Mouse (Mus musculus): ENCODE measurements around the gene Gm49354.
A peak's percentile ranks its signal among the peaks of the same experiment; 100 is the strongest.
"Not testable (repeated sequence)": the region's sequence is repeated elsewhere in the genome, so short reads cannot be mapped to it uniquely, and the experiment has no call there.

Gm49354 gene

DNA sequence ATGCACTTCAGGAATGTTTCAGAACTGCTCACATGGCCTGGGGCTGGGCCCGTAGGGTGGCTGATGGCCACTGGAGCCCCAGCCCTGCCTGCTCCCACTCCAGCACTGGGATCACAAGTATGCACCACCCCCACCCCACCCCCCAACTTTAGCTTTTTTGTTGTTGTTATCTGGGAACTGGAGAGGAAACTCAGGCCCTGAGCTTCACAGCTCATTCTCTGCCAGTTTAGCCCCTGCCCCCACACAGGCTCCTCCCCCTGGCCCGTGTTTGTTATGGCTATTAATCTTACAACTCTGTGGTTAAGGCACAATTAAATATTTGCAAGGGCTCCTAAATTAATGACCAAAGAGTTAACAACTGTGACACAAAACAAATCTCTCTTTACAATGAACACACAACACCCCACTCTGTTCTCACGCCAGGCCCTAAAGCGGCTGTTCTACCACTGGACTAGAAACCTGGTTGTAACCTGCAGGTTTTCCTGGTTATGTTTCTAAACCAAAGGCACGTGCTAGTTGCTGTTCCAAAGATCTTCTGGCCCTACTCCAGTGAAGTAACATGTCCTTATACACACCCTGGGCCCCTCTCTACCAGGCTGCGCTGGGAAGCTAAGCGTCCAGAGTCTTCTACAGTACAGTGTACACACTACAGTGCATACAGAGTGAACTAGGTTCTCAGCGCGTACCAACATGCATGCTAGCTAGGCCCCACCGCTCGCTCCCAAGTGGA, 15.1 kb downstream of the Gm49354 start:
- peak; percentile 14 to 27 for DNase-seq

DNA sequence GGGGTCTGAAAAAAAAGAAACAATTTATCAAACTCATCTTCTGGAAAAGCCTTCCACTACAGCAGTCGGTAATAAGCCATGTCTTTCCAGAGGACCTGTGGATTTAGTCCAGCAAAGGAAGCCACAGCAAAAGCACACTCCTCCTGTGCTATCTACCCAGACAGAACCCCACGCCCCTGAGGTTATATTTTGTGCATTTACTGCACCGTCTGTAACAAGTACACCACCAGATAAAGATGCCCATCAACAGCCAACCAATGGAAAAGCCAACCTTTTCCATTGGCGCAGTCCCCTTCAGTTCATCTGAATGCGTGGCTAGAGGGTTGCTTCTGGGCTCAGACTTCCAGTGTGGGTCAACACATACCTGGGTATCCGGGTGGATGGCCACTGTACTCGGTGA, 19.3 kb downstream of the Gm49354 start:
- no peak for DNase-seq

DNA sequence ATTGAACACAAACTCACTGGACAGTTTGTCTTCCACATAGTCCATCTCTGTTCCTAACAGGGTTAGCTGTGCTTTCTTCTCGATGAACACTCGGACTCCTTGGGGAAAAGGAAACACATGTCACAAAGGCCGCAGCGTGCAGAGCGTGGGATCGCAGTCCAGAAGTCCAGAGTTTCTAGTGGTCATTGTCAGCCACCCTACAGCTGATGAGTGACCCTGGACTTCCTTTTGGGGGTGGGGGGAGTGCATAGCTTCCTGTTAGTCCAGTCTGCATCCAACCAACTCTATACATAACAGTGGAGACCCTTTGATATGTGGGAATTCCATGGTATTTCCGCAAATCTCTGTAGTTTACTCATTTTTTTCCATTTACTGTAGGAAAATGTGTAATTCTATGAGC, 25.1 kb downstream of the Gm49354 start:
- no peak for DNase-seq

DNA sequence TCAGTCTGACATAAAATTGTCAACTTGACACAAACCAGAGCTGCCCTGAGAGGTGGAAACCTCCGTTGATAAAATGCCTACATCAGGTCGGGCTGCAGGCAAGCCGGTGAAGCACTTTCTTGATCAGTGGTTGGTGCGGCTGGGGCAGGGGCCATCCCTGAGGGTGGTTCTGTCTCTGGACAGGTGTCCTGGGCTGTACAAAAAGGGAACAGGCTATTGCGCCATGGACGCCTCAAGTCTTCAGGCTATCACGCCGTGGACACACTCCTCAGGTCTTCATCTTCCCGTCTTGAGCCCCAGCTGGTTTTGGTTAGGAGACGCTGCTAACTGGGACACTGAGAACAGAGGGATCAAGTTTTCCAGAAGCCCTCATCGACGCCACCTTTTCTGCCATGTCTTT, 31.7 kb downstream of the Gm49354 start:
- no peak for DNase-seq

DNA sequence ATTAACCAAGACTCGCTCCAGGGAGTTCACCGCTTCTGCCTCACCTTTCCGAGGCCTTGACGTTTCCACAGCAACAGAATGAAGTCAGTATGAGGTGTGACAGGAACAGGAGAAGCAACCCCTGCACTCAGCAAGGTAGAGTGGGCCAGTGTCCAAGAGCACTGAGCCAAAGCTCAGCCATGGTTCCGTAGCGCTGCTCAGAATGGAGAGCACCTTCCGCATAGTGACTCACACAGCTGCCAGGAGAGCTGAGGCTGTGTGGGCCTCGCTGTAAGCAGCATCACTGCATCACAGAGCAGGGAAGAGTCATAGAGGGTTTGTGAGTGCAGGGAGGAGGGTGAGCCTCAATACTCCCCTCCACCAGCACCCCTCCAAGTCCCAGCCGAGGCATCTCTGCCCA, 35.3 kb downstream of the Gm49354 start, which contains the start of gene 1700014D04Rik:
Gene 1700014D04Rik (minus strand): TSS at position 42 of the 400 bp plus-strand sequence.
- DNase-seq: no peak

DNA sequence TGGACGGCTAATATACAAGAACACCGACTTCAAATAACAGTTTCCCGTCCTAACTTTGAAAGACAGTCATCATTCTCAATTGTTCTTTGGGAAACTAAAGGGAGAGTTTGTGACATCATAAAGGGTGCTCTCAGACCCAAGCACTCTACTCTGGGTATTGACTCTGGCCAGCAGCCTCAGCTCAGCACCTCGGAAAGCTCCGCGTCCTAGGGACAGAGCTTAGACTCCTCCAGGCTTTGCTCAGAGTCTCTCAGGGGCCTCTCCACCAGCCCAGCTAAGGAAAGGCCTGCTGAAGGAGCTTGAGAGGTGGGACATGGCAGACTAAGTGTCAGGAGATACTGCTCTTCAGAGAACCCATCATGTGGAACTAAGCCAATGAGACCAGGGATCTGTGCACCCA, 35.9 kb downstream of the Gm49354 start:
- DNase-seq: no peak

DNA sequence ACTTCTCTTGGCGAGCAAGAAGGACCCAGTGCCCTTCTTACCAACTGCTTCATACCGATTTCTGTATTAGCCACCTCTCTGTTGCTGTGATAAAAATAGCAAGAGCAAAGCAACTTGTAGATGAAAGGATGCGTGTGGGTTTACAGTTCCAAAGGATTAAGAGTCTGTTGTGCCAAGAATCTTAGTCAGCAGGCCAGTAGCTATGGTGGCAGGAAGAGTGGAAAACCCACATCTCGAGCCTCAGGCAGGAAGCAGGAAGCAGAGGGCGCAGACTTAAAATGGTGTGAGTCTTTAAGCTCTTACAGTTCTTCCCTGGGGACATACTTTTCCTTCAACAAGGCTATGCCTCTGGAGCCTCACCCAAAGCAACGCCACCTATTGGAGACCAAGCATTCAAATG, 36.6 kb downstream of the Gm49354 start:
- no peak for DNase-seq

DNA sequence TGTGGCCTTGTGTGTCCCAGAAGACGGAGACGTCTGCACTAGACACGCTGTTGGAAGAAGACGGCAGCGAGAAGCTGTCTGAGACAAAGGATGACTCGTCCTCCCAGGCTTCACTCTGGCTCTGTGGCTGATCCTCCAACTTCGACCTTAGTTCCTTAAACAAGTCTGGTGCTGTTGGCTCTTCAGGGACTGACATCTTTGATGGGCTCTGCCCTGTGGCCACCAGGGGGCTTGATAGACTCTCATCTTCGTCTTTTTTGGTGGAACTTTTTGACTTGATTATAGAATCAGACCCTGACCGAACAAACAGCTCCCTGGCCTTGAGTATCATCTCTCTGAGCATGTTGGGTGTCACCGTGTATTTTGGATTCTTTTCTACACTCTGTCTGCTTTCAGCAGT, 40.3 kb downstream of the Gm49354 start:
- no peak for DNase-seq

DNA sequence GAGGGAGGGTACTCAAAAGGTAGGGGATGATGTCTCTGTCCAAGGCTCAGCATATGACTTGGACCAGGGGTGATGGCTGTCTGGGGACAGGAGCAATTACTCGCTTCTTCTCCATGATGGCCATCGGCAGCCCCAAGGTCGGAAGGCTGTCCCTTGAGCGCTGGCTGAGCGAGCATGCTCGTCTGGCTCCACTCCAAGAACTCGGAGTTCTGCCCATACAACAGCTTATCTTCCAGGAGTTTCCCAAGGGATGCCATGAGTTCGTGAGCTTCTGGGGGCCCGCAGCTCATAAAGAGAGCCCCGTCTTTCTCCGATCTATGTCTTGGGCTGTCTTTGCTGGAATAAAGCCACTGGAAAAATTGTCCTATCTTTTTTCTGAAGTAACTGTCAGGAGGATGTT, 40.9 kb downstream of the Gm49354 start:
- no peak for DNase-seq

DNA sequence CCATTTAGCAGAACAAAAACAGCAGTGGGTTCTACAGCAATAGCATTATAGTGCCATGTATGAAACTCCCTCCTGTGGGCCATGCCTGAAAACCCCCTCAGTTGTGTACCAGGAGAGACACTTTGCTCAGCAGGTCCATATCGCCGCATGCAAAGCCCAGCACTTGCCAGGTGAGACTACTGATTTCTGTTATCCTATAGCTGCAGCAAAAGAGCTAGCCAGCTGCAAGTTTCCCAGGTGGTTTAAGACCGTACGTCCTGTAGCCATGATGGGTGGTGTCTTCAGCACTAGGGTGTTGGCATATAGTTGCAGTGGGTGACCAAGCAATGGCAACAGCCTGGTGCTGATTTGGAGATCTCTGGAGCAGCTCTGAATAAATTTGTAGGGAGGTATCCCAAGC, 42.6 kb downstream of the Gm49354 start:
- no peak for DNase-seq

DNA sequence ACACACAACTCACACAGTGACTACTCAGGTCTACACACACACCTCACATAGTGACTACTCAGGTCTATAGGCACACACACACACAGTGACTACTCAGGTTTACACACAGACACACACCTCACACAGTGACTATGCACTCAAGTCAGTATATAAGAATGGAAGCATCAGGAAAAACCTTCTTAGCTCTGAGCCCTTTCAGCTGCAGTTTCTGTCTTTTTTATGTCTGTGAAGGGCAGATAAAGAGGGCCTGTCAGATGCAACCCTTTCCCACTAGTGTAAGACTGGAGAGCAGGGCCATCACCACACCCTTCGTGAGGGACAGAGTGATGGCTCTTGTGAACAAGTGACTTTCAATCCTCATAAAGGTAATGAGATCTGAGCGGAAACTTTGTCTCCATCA, 43.6 kb downstream of the Gm49354 start:
- DNase-seq: no peak

DNA sequence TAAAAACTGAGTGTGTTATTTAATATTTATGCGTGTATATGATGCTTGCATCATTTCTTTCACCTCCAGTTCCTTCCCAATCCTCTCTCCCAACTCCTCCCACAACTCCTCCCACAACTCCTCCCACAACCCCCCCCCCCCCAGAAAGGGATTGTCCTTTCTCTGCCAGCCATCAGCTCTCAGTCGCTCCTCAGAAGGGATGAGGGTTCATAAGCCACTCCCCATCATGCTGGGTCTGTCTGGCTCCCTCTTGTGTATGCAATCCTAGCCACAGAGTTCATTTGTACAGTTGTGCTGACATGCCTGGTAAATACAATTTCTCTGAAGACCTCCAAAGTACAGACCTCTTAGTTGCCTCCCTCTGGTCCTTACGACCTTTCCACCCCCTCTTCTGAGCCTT, 46.9 kb downstream of the Gm49354 start:
- no peak for DNase-seq

DNA sequence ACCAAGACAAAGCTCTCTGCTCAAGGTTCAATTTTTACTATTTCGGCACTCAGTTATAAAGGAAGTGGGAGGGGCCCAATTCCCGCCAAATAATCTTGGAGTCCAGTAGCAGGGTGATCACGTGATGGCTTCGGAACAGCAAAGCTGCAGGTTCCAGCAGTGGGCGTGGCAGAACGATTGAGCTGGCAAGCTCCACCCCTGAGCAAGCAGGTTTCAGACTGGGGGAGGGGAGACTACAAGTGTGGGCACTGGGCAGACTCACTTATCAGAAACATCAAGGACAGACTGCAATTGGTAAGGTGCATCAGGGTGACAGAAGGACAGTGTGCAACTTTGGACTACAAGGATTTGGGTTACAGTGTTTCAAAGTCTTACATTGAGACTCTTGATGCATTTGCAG, 47.7 kb downstream of the Gm49354 start:
- DNase-seq: peak in 1 of 2 experiments; percentile 26

DNA sequence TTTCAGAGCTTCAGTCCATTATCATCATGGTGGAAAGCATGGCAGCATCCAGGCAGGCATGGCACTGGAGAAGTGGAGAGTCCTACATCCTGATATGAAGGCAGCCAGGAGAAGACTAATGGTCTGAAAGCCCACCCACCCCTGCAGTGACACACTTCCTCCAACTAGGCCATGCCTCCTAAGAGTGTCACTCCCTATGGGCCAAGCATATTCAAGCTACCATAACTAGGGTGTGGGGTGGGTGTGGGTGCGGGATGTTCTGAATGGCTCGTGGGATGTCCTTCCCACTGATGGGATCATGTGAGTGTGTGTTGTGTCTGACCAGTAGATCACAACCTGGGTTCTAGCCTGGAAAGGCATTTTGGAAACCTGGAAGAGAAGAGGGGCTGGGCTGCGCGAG, 48.1 kb downstream of the Gm49354 start:
- DNase-seq: no peak

DNA sequence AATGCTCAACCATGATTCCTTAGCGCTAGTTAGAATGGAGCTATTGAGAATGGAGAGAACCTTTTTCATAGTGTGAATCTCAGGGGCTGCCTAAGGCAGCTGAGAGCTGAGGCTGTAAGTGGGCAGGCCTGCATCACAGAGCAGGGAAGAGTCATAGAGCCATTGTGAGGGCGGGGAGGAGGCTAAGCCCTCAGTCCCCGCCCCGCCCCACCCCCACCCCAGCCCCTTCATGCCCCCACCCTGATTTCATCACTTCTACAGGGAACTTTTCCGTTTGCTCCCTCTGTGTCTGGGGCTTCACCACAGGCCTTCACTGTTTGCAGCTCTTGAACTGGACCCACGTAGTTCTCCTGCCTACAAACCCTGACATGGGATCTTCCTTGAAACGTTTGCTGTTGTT, 50.4 kb downstream of the Gm49354 start, which contains the start of gene Spata31d1d:
Gene Spata31d1d (minus strand): TSS at position 101 of the 400 bp plus-strand sequence.
- no peak for DNase-seq

DNA sequence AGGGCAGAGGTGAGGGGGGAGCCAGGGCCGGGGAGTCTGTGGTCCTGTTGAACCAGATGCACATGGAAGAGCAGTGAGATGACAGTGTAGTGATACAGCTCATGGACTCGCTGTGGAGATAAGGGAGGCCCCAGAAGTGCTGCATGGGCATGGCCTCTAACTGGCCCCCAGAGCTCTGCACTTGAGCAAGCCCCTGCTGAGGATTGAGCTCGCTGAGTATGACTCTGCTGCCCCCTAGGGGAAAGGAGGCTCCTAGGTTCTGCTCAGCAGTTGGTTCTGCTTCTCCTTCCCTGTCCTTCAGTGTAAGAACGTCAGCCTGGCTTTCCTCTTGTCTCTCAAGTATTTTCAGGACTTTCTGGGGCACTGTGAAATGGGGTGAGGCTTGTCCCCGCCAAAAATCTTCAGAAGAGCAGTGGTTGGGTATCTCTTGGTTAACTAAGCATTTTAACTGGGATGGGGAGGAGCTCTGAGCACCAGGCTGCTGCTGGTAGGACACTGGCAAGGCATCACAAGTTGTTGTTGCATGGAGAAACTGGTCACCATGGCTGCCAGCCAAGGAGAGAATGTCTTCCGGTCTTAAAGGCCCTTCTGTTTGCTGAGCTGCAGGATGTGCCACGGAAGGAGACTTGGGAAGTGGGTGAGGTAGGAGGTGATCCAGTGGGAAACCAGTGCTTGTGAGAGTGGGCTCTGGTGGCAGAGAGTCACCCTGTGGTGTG, 53.5 kb downstream of the Gm49354 start:
- DNase-seq: peak; percentile 69 to 78

DNA sequence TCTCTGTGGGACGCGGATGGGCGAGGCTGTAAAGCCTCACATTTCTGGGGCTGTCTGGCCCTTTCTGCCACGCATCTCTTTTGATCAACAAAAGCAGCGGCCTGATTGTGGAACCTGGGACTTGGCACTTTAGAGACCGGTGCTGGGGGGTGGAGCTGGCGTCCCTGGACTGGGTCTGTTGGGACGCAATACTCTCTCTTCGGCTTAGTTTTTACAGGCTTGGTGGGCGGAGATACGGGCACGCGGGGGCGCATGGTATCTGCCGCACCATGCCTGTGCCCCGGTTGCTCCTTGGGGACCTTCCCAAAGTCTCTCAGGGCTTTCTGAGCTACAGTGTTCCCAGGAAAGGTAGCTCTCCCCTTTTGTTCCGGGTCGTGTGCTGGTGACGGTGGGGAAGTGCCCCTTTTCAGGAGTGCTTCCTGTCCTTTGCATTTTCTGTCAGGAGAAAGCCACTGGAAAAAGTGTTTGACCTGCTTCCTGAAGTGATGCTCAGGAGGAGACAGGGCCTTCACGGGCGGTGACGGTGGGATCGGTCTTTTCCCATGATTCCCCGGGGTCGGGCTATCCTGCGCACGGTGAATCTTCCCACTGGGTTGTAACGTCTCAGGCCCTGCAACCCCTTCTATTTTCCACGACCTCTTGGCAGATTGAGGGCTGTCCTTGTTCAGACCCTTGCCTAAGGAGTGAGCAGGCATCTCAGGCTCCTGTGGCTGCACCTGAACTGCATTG, 55.7 kb downstream of the Gm49354 start:
- DNase-seq: no peak

DNA sequence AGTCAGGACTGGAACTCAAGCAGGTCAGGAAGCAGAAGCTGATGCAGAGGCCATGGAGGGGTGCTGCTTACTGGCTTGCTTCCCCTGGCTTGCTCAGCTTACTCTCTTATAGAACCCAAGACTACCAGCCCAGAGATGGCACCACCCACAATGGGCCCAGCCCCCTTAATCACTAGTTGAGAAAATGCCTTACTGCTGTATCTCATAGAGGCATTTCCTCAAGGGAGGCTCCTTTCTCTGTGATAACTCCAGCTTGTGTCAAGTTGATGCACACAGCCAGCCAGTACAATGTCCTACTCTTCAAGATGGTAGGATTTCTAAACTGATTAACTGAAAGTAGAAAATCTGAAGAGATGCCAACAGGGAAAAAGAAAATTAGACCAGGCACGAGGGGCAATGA, 60.0 kb downstream of the Gm49354 start:
- DNase-seq: not testable (repeated sequence)

DNA sequence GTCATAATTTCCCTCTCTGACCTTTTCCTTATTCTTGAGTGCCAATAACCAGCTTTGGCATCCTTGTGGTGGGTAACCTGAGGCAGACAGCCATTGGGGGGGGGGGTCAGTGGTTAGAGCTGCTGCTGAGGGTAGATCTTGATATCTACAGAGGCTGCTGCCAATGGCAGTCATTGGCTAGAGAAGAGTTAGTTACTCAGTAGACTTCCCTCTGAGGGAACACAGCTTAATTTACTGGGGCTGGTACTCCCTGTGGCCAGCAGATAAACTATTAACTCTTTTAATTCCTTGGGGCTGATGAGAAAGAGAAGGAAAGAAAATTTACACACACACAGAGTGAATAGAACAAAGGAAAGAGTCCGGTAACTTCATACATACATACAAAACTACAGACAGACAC, 62.6 kb downstream of the Gm49354 start:
- DNase-seq: no peak

DNA sequence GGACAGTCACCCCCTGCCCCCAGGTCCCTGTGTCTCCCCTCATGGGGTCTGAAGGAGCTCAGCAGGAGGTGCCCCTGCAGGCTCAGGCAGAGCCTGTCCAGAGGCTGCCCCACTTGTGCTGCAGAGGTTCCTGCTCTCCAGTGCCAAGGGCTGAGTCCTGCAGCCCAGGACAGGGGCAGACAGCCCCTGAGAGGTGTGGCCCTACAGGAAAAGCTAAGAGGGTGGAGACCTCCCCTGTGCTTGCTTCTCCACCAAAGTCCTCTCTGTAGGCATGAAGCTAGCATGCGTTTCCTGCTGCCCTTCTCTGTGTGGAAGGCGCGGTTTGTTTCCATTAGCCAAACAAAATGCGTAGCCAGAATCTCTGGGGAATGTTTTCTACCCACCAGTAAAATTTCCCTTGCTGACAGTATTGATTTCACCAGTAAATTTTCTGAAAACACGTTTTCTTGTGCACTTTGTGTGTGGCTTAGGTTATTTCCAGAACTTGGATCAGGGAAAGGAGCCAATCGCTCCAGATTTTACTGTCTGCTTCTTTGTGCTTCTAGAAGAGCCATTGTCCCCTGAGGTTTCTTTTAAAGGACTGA, 63.1 kb downstream of the Gm49354 start:
- peak; percentile 28 to 47 for DNase-seq

DNA sequence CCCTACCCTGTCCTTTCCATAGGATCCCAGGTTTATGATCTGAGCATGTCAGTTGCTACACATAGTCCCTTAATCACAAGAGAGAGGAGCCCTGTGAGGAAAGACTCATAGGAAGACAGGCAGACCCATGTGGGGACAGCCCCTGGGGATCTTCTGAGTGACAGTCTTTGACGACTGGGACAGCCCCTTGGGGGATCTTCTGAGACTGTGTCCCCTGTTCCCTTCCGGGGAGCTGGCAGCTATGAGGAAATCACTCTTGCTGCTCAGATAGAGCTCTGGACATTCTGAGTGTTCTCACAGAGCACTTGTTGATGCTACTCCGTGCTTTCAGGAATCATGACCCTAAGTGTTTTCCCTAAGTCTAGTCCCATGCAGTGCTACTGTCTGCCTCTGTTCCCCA, 68.3 kb downstream of the Gm49354 start:
- no peak for DNase-seq

DNA sequence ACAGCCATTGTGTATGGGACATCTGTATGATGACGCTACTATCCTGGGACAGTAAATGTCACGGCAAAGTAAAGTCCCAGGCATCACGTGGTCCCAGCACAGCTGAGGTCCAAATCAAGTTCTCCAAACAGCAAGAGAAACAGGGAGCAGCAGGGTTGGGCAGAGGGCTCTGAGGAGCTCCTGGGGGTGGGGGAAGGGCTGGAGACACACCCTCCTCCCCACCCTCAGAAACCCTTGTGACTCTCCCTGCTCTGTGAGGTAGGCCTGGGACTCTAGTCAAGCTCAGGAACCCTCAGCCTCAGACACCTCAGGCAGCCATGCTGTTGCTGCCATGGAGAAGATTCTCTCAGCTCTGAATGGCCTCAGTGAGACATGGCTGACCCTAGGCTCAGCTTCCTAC, 70.1 kb downstream of the Gm49354 start, which contains the start of gene Spata31d1b:
Gene Spata31d1b (plus strand): TSS at position 301 of the 400 bp plus-strand sequence.
- DNase-seq: not testable (repeated sequence)

DNA sequence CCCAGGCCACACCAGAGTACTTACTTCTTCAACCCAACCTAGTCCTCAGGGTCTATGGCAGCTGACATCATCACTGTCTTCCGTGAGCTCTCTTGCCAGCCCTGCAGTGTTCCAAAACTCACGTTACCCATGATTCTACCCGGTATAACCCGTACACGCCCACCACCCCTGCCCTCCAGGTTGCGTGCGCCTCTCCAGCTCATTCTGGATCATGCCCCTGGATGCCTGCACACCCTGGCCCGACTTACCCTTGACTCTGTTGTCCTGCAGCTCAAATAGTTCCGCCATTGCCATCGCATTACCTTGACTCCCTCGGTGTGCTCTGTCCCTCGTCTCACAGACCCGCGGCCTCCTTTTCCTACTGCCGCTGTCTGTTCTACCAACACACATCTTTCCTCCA, 71.8 kb downstream of the Gm49354 start, which contains the start of gene Spata31d1a:
Gene Spata31d1a (minus strand): TSS at position 101 of the 400 bp plus-strand sequence.
- DNase-seq: no peak
